Mouse (Mus musculus) olfactory bulb, adult 2 months (tissue): ENCODE results near the gene Foxn1. TPM values are rescaled to one million over a fixed set of nuclear protein-coding genes. Genes with fewer than 3 reads are reported as not detected.

Source experiments
- H3K27ac ChIP-seq: fragments of 200-500 bp; 2 replicates; pipeline ENCODE4 v1.5.1; 2012; ENCODE audit warnings: low read depth, low read length; ENCODE audit not compliant: insufficient read depth
- H3K4me1 ChIP-seq: fragments of 200-500 bp; 2 replicates; pipeline ENCODE4 v1.6.1; 2012; ENCODE audit warnings: low read length; ENCODE audit not compliant: control insufficient read depth, insufficient read depth
- H3K4me3 ChIP-seq: fragments of 200-500 bp; 2 replicates; pipeline ENCODE4 v1.5.1; 2012; ENCODE audit warnings: mild to moderate bottlenecking, low read depth, low read length, moderate library complexity; ENCODE audit not compliant: insufficient read depth
- CTCF ChIP-seq: fragments of 200-500 bp; IDR thresholded peaks from 2 replicates; pipeline ENCODE4 v1.5.1; 2012; ENCODE audit warnings: low read depth, mild to moderate bottlenecking, low read length, moderate library complexity; ENCODE audit not compliant: insufficient read depth
- POLR2A ChIP-seq: fragments of 200-500 bp; IDR thresholded peaks from 2 replicates; pipeline ENCODE4 v1.6.1; 2012; ENCODE audit warnings: mild to moderate bottlenecking, low read depth, low read length, moderate library complexity; ENCODE audit not compliant: insufficient read depth
- WGBS: fragments of 180-500 bp; shearing (Covaris S2); methylation state at CpG from one replicate; pipeline ENCODE4 v1.1.7; 2018; 5-methylcytosine and 5-hydroxymethylcytosine counted together
- polyA plus RNA-seq: library from polyadenylated mRNA; stranded (reverse); fragments of >200 nt; gene quantifications from 2 replicates; pipeline ENCODE4 v1.2.4, GENCODE M21; 2012; ENCODE audit warnings: low replicate concordance; ENCODE audit not compliant: missing spikeins, insufficient read depth, insufficient read length

Foxn1 gene
- polyA plus RNA-seq, 1 experiment, result not detected

- 80% methylated on average over 8 of the region's 8 CpGs for WGBS
- Histone ChIP-seq H3K4me3 (no peak overlapping the region), H3K27ac (no peak overlapping the region), H3K4me1 (no peaks in the 10 kb centered on the region)
- TF ChIP-seq POLR2A, result no peak
- no peak for TF ChIP-seq CTCF
These were observed 75.4 kb downstream of the Foxn1 start for GRCm38 (mm10) chr11:78310861-78311511.

Other genes starting within 250 kb of the Foxn1 start
- gene Traf4, start 221.0 kb downstream of the Foxn1 start, polyA plus RNA-seq, result not detected in 2 replicates
- gene Nek8, start 209.9 kb downstream of the Foxn1 start, polyA plus RNA-seq, result not detected in 2 replicates
- gene Tlcd1, start 209.8 kb downstream of the Foxn1 start, polyA plus RNA-seq, result not detected in 2 replicates
- gene Rpl23a, start 203.0 kb downstream of the Foxn1 start, polyA plus RNA-seq, result 1,288 TPM in 1 of 2 replicates, not detected in the other
- not detected in 2 replicates for gene Rab34, start 198.1 kb downstream of the Foxn1 start, polyA plus RNA-seq
- not detected in 2 replicates for gene Proca1, start 193.2 kb downstream of the Foxn1 start, polyA plus RNA-seq
- gene Sdf2, start 140.8 kb downstream of the Foxn1 start, polyA plus RNA-seq, result not detected in 2 replicates
- 62.3 TPM in 1 of 2 replicates, not detected in the other for gene Supt6, start 140.6 kb downstream of the Foxn1 start, polyA plus RNA-seq
- gene 2610507B11Rik, start 124.8 kb downstream of the Foxn1 start, polyA plus RNA-seq, result 122 and 503 TPM in 2 replicates
- gene BC030499, start 95.7 kb downstream of the Foxn1 start, polyA plus RNA-seq, result not detected in 2 replicates
- not detected in 2 replicates for gene Spag5, start 85.0 kb downstream of the Foxn1 start, polyA plus RNA-seq
- gene Aldoc, start 63.6 kb downstream of the Foxn1 start, polyA plus RNA-seq, result 410 and 562 TPM in 2 replicates
- not detected in 2 replicates for gene Pigs, start 58.1 kb downstream of the Foxn1 start, polyA plus RNA-seq
- gene Unc119, start 43.1 kb downstream of the Foxn1 start, polyA plus RNA-seq, result not detected in 2 replicates
- gene Slc13a2, start 35.7 kb upstream of the Foxn1 start, polyA plus RNA-seq, result not detected in 2 replicates
- gene Slc46a1, start 79.1 kb upstream of the Foxn1 start, polyA plus RNA-seq, result not detected in 2 replicates
- gene Sarm1, start 111.2 kb upstream of the Foxn1 start, polyA plus RNA-seq, result not detected in 2 replicates
- not detected in 2 replicates for gene Vtn, start 112.5 kb upstream of the Foxn1 start, polyA plus RNA-seq
- not detected in 2 replicates for gene Sebox, start 116.9 kb upstream of the Foxn1 start, polyA plus RNA-seq
- not detected in 2 replicates for gene Tmem199, start 125.6 kb upstream of the Foxn1 start, polyA plus RNA-seq
- gene Poldip2, start 125.6 kb upstream of the Foxn1 start, polyA plus RNA-seq, result not detected in 2 replicates
- gene Tnfaip1, start 149.8 kb upstream of the Foxn1 start, polyA plus RNA-seq, result not detected in 2 replicates
- not detected in 2 replicates for gene Ift20, start 149.8 kb upstream of the Foxn1 start, polyA plus RNA-seq
- gene Tmem97, start 164.2 kb upstream of the Foxn1 start, polyA plus RNA-seq, result not detected in 2 replicates